Mouse (Mus musculus) cerebellum, adult 9-11 months (tissue): ENCODE results near the gene Nr2e1.

ENCODE experiments used
- DNase-seq: peaks from one replicate; pipeline ENCODE4 v3.0.0; 2022

Nr2e1 gene

GRCm38 (mm10) chr10:42583157-42583872 is at the start of gene Nr2e1, which contains the start of gene Ostm1:
TSS of gene Nr2e1 (minus strand) at chr10:42583632.
TSS of gene Ostm1 (plus strand) at chr10:42583822.
- no peak for DNase-seq

- no peak for DNase-seq
Observed at GRCm38 (mm10) chr10:42632453-42633360, 49.3 kb upstream of the Nr2e1 start.

GRCm38 (mm10) chr10:42631754-42632452 is 48.5 kb upstream of the Nr2e1 start:
- no peak for DNase-seq

GRCm38 (mm10) chr10:42630596-42631355 is 47.3 kb upstream of the Nr2e1 start:
- DNase-seq, result no peak

- DNase-seq, result no peak
Observed at GRCm38 (mm10) chr10:42625907-42626306, 42.5 kb upstream of the Nr2e1 start.

- no peak for DNase-seq
Observed at GRCm38 (mm10) chr10:42618291-42618690, 34.9 kb upstream of the Nr2e1 start.

GRCm38 (mm10) chr10:42614766-42615165 is 31.3 kb upstream of the Nr2e1 start:
- DNase-seq, result no peak

GRCm38 (mm10) chr10:42613639-42614381 is 30.4 kb upstream of the Nr2e1 start:
- no peak for DNase-seq

GRCm38 (mm10) chr10:42613075-42613474 is 29.6 kb upstream of the Nr2e1 start:
- DNase-seq, result no peak

GRCm38 (mm10) chr10:42606757-42607156 is 23.3 kb upstream of the Nr2e1 start:
- DNase-seq, result no peak

- DNase-seq, result no peak
Observed at GRCm38 (mm10) chr10:42604874-42605273, 21.4 kb upstream of the Nr2e1 start.

GRCm38 (mm10) chr10:42601556-42601955 is 18.1 kb upstream of the Nr2e1 start:
- no peak for DNase-seq

GRCm38 (mm10) chr10:42598615-42599014 is 15.2 kb upstream of the Nr2e1 start:
- no peak for DNase-seq

GRCm38 (mm10) chr10:42593201-42593600 is 9.8 kb upstream of the Nr2e1 start:
- DNase-seq, result no peak

- no peak for DNase-seq
Observed at GRCm38 (mm10) chr10:42591993-42592686, 8.7 kb upstream of the Nr2e1 start.

- DNase-seq, result no peak
Observed at GRCm38 (mm10) chr10:42591185-42591992, 8.0 kb upstream of the Nr2e1 start.

GRCm38 (mm10) chr10:42590261-42591184 is 7.1 kb upstream of the Nr2e1 start:
- DNase-seq, result no peak

GRCm38 (mm10) chr10:42589505-42589904 is 6.1 kb upstream of the Nr2e1 start:
- DNase-seq, result no peak
